Mouse (Mus musculus): ENCODE results near the gene Fgf12.

DNA sequence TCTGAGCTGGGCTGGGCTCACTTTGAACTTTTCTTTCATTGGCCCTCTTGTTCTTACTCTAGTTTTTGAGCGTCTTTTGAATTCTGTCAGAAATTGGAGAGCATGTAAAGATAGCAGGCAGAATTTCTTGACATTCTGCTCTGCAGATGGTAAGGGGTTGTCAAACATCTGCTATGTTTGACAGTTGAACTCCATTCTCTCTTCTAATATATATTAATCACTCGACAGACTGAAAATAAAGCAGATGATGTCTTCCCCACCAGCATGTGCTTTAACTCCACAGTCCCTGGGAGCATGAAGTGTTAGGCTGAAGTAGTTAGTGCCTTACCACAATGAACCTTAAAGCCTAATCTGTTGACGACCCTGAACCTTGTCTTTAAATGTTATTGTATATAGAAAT, 267.9 kb downstream of the Fgf12 start:
- no peak for TF ChIP-seq POLR2A (IDR thresholded peaks at IDR 0.05; ENCODE audit: insufficient read depth, low read depth, low read length)
- TF ChIP-seq CTCF (IDR thresholded peaks at IDR 0.05; ENCODE audit: insufficient read depth, low read depth, low read length): no peak
